Mouse (Mus musculus) midbrain, embryonic 14.5 days (tissue): ENCODE data around the gene 1810062G17Rik. TPM values are rescaled to one million over a fixed set of nuclear protein-coding genes. Genes with fewer than 3 reads are reported as not detected.

ENCODE experiments used
- ATAC-seq: fragments of 200-750 bp; cut with Nextera tagmentation; 2 replicates; pipeline ENCODE4 v1.8.0; 2017; ENCODE audit warnings: moderate number of reproducible peaks, moderate library complexity; ENCODE audit not compliant: low FRiP score, low TSS enrichment
- DNase-seq: peaks from one replicate; pipeline ENCODE4 v3.0.0-alpha.2; 2015
- H3K27ac ChIP-seq: fragments of 300-500 bp; sonication (generic); replicated peaks from 2 replicates; pipeline ENCODE4 v1.5.1; 2014; ENCODE audit warnings: mild to moderate bottlenecking, low read depth, low read length, moderate library complexity
- H3K27me3 ChIP-seq: fragments of 300-500 bp; sonication (generic); 2 replicates; pipeline ENCODE4 v1.6.1; 2014; ENCODE audit warnings: low read length, control low read depth, mixed read lengths; ENCODE audit not compliant: control insufficient read depth, insufficient read depth
- H3K36me3 ChIP-seq: fragments of 300-500 bp; sonication (generic); 2 replicates; pipeline ENCODE4 v1.6.1; 2014; ENCODE audit warnings: low read length, control low read depth; ENCODE audit not compliant: control insufficient read depth, insufficient read depth
- H3K4me1 ChIP-seq: fragments of 300-500 bp; sonication (generic); 2 replicates; pipeline ENCODE4 v1.6.1; 2014; ENCODE audit warnings: mild to moderate bottlenecking, antibody characterized with exemption, low read length, control low read depth; ENCODE audit not compliant: control insufficient read depth, insufficient read depth
- H3K4me2 ChIP-seq: fragments of 300-500 bp; sonication (generic); 2 replicates; pipeline ENCODE4 v1.6.1; 2014; ENCODE audit warnings: mild to moderate bottlenecking, low read length, moderate library complexity
- H3K4me3 ChIP-seq: fragments of 300-500 bp; sonication (generic); replicated peaks from 2 replicates; pipeline ENCODE4 v1.5.1; 2014; ENCODE audit warnings: low read depth, low read length
- H3K9ac ChIP-seq: fragments of 300-500 bp; sonication (generic); replicated peaks from 2 replicates; pipeline ENCODE4 v1.6.1; 2014; ENCODE audit warnings: mild to moderate bottlenecking, low read length, moderate library complexity
- H3K9me3 ChIP-seq: fragments of 300-500 bp; sonication (generic); 2 replicates; pipeline ENCODE4 v1.6.1; 2016; ENCODE audit warnings: low read length, control low read depth, mixed read lengths; ENCODE audit not compliant: control insufficient read depth
- WGBS: fragments of 180-500 bp; shearing (Covaris S2); extraction: QIAGEN DNeasy Blood & Tissue Kit; methylation state at CpG from one replicate; pipeline ENCODE4 v1.1.7; 2014; 5-methylcytosine and 5-hydroxymethylcytosine counted together
- microRNA-seq: library from miRNA; unstranded; fragments of <30 nt; microRNA quantifications from one replicate; pipeline ENCODE4, GENCODE M21; 2016
- polyA plus RNA-seq: library from polyadenylated mRNA; unstranded; fragments of >200 nt; fragmentation: Nextera tagmentation; extraction: Ambion mirVana; gene quantifications from 2 replicates; pipeline ENCODE4 v1.2.1, GENCODE M21; 2014

The 1810062G17Rik gene
- polyA plus RNA-seq, 1 experiment from 2014 or later, result 0.24 TPM

DNA sequence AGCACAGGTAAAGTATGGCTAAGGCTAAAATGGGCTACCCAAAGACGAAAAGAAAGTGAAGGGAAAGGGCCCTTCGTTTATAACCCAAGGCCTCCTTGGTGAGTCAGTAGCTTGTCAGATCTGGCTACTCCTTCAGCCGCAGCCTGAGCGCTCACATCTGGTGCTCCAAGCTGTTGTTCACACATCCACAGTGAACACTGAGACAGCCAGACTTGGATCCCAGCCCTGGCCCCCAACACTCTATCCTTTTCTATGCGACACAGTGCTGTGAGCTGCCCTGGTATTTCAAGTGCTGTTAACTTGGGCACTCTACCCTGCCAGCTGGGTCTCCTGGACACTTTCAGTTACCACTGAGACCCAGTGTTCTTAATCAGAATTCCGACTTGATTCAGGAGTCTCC is 54.6 kb downstream of the 1810062G17Rik start:
- no peak overlapping the region for H3K4me3 ChIP-seq
- no peaks in the 10 kb centered on the region for H3K9me3 ChIP-seq
- no peak for ATAC-seq
- H3K9ac ChIP-seq, result no peak overlapping the region
- H3K36me3 ChIP-seq, result no peaks in the 10 kb centered on the region
- no peaks in the 10 kb centered on the region for H3K4me1 ChIP-seq
- no peaks in the 10 kb centered on the region for H3K27me3 ChIP-seq
- DNase-seq, result no peak
- no peak overlapping the region for H3K4me2 ChIP-seq
- H3K27ac ChIP-seq, result no peak overlapping the region
- WGBS, result 89% methylated on average over 6 of the region's 6 CpGs

DNA sequence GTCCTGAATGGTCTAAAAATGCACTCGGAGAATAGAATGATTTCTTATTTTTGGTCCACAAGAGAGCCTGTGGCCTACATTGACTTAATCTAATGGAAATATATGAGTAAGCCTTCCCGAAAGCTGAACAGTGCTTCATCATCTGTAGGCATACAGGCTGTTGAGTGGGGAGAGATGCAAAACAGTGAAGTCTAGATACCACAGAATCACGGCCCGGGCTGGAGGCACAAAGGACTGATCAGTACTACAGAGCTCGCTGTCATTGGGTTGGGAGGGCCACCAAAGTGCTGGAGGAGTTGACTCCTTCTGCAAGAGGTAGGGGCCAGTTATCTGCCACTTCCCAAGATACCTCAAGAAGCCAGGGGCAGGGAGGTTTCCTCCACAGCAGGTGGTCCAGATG is 55.0 kb downstream of the 1810062G17Rik start:
- Histone ChIP-seq H3K4me2 (no peak overlapping the region), H3K36me3 (no peaks in the 10 kb centered on the region), H3K4me1 (no peaks in the 10 kb centered on the region), H3K4me3 (no peak overlapping the region), H3K9ac (no peak overlapping the region), H3K27me3 (no peaks in the 10 kb centered on the region), H3K9me3 (no peaks in the 10 kb centered on the region), H3K27ac (no peak overlapping the region)
- 75% methylated on average over 5 of the region's 5 CpGs for WGBS
- DNase-seq (no peak), ATAC-seq (no peak)

DNA sequence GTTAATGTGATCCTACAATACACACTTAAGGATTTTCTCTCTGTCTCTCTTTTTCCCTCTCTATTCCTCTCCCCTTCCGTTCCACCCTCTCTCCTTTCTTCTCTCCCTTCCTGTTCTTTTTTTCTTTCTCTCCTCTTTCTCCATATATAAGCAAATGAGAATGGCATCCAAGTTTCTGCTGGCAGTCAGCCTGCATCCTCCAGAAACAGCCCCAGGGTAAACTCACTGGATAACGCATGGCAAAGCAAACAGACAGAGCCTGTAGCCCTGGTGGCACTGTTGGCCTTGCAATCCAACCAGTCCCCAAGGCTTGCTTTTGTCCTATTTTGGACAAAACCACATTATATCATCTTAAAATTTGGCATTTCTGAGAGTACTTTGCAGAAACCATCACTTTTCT is 55.5 kb downstream of the 1810062G17Rik start:
- H3K4me1 ChIP-seq, result no peaks in the 10 kb centered on the region
- no peak for ATAC-seq
- no peaks in the 10 kb centered on the region for H3K27me3 ChIP-seq
- H3K27ac ChIP-seq, result no peak overlapping the region
- DNase-seq, result peak; percentile 11
- H3K4me3 ChIP-seq, result no peak overlapping the region
- WGBS, result 46% methylated on average over 2 of the region's 2 CpGs
- no peaks in the 10 kb centered on the region for H3K9me3 ChIP-seq
- no peak overlapping the region for H3K4me2 ChIP-seq
- H3K9ac ChIP-seq, result no peak overlapping the region
- no peaks in the 10 kb centered on the region for H3K36me3 ChIP-seq

Small RNA genes within 50 kb of the gene (microRNA-seq; reads per million reads assigned to microRNA genes)
- 0.44 reads per million for gene Mir7009

Other genes with a start within 250 kb of the 1810062G17Rik start
- gene Anxa5, start within 50 bp of the 1810062G17Rik start, polyA plus RNA-seq, result 19.8 and 49.1 TPM in 2 replicates
- gene Gm11549, start 45.9 kb downstream of the 1810062G17Rik start, polyA plus RNA-seq, result 0.21 and 0.27 TPM in 2 replicates
- gene Exosc9, start 76.7 kb downstream of the 1810062G17Rik start, polyA plus RNA-seq, result 83.2 and 85.5 TPM in 2 replicates
- gene Ccna2, start 96.2 kb downstream of the 1810062G17Rik start, polyA plus RNA-seq, result 24.7 and 55.1 TPM in 2 replicates
- 14.2 and 21.6 TPM in 2 replicates for gene Bbs7, start 137.5 kb downstream of the 1810062G17Rik start, polyA plus RNA-seq
- gene Trpc3, start 214.2 kb downstream of the 1810062G17Rik start, polyA plus RNA-seq, result 7.8 and 8.4 TPM in 2 replicates